Mouse (Mus musculus): ENCODE results near the gene Myh7. TPM values are rescaled to one million over a fixed set of nuclear protein-coding genes. Genes with fewer than 3 reads are reported as not detected.

Myh7 gene
- polyA plus RNA-seq, 1 experiment from 2014 or later, result 9.3 TPM

DNA sequence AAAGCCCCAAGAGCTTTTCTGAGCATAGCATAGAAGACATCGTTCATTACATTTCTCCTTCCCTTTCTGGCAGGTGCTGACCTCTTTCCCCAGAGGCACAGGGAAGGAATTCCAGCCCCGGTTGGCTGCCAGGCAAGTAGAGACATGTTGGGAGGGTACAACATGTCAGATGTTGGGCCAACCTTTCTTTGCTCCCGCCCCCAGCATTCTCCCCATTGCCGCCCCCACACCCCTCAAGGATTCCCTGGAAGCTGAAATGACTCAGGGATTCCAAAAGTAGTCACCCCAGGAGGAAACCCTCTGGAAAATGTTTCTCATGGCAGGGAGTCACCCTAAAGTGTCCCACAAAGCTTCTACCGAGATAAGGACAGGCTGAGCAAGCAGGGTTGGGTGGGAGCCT lies 64.6 kb downstream of the Myh7 start:
- no peak overlapping the region for H3K27ac ChIP-seq
- ATAC-seq (ENCODE audit: insufficient number of reproducible peaks, insufficient read depth, low FRiP score, low TSS enrichment, low read depth), result no peak
- WGBS, result 77% methylated on average over 5 of the region's 5 CpGs

DNA sequence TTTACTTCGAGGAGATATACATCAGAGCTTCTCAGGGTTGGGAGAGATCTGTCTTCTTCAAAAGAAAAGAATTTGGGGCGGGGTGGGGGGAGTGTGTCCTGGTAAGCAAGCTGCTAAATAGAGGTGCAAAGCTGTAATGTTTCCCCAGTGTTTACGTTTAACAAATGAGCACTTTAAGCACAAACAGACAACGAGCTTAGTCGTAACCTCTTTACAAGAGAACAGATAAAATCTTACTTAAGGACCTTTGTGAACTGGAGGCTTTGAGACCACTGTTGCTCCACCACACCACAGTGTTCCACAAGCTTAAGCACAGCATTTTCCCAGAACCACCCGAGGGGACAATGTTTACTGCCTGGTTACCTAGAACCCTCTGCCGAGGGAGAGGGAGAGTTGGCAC lies 67.1 kb downstream of the Myh7 start:
- H3K27me3 ChIP-seq, result no peaks in the 10 kb centered on the region
- peak overlapping the region; percentile 59 for H3K4me3 ChIP-seq (replicated peaks)
- ATAC-seq (ENCODE audit: insufficient number of reproducible peaks, insufficient read depth, low FRiP score, low TSS enrichment, low read depth), result no peak
- WGBS, result 6% methylated on average over 7 of the region's 7 CpGs
- peak overlapping the region; percentile 87 for H3K4me2 ChIP-seq
- H3K9me3 ChIP-seq, result peaks cover 3% of the 10 kb centered on the region
- H3K9ac ChIP-seq (replicated peaks), result peak overlapping the region; percentile 89
- peaks cover 9% of the 10 kb centered on the region for H3K36me3 ChIP-seq
- H3K4me1 ChIP-seq (replicated peaks), result peaks cover 50% of the 10 kb centered on the region
- H3K27ac ChIP-seq, result peak overlapping the region; percentile 100

More for the DNA sequence above, 64.6 kb downstream of the Myh7 start:
- H3K4me3 ChIP-seq (replicated peaks), result no peak overlapping the region
- H3K36me3 ChIP-seq, result no peaks in the 10 kb centered on the region
- no peak overlapping the region for H3K9ac ChIP-seq (replicated peaks)
- H3K27me3 ChIP-seq, result no peaks in the 10 kb centered on the region
- H3K9me3 ChIP-seq, result no peaks in the 10 kb centered on the region
- H3K4me1 ChIP-seq (replicated peaks), result peaks cover 40% of the 10 kb centered on the region
- H3K4me2 ChIP-seq, result no peak overlapping the region

GRCm38 (mm10) chr14:54926401-54927158 lies 67.8 kb downstream of the Myh7 start:
- H3K4me1 ChIP-seq (replicated peaks), result peaks cover 50% of the 10 kb centered on the region
- H3K4me2 ChIP-seq, result peak overlapping the region; percentile 87
- peak; percentile 91 for ATAC-seq (ENCODE audit: insufficient number of reproducible peaks, insufficient read depth, low FRiP score, low TSS enrichment, low read depth)
- 0% methylated on average over 47 of the region's 58 CpGs for WGBS
- peak overlapping the region; percentile 89 for H3K9ac ChIP-seq (replicated peaks)
- H3K27me3 ChIP-seq, result no peaks in the 10 kb centered on the region
- peaks cover 16% of the 10 kb centered on the region for H3K36me3 ChIP-seq
- H3K27ac ChIP-seq, result peak overlapping the region; percentile 100
- H3K9me3 ChIP-seq, result peaks cover 10% of the 10 kb centered on the region
- H3K4me3 ChIP-seq (replicated peaks), result peak overlapping the region; percentile 59

DNA sequence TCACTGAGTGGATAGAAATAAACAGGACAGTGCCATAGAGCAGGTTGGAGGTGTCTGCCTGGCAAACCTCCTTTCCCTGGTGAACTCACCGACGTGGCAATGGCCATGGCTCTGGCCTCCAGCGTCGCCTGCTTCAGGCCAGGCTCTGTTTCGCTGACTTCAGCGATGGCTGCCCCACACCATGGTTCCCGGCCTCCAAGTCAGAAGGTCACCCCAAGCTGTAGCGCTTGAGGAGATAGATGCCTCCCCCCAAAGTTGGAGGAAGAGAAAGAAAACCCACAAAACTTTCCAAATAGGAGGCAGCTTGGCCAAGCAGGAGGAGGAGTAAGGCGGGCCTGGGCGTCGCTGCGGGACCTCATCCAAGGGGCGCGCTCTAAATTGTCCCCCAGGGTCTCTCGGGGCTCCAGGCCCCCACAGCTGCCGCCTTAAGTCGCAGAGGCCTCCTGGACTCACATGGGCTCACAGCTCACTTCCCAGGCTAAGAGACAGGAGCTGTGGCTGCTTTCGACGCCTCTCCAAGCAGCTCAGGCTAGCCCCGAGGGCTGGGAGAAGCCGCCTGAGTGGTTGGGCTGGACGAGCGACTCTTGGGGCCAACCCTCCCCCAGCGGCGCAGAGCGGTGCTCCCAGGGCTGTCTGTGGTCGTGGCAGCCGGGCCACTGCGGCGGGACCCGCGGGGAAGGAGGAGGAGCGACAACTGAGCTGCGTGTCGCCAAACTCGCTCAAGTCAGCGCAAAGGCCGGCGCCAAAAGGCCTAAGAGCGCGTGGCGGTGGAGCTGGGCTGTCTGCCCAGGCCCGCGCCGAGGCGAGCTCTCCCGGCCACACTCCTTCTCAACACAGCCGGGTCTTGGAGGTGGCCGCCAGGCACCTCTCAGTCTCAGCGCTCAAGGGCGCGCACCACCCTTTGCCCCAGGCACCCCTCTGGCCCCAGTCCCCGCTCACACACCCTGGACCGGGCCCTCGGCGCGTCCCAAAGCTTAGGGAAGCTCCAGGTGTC lies 68.8 kb downstream of the Myh7 start, which contains the start of gene Efs:
Gene Efs, minus strand, starts transcription at position 778 of the 994 bp plus-strand sequence.
- Histone ChIP-seq H3K9me3 (peaks cover 19% of the 10 kb centered on the region), H3K27me3 (no peaks in the 10 kb centered on the region), H3K4me2 (peak within 1 kb of the TSS; percentile 87), H3K36me3 (peaks cover 25% of the 10 kb centered on the region), H3K4me1 (replicated peaks) (peaks cover 50% of the 10 kb centered on the region), H3K27ac (peak within 1 kb of the TSS; percentile 100), H3K9ac (replicated peaks) (peak within 1 kb of the TSS; percentile 89), H3K4me3 (replicated peaks) (peak within 1 kb of the TSS; percentile 59)
- peak; percentile 45 for ATAC-seq (ENCODE audit: insufficient number of reproducible peaks, insufficient read depth, low FRiP score, low TSS enrichment, low read depth)
- WGBS, result 1% methylated on average over 52 of the region's 57 CpGs

- peak; percentile 18; the same call in 1 of the 2 replicates for ATAC-seq (ENCODE audit: insufficient number of reproducible peaks, insufficient read depth, low FRiP score, low TSS enrichment, low read depth)
- peaks cover 46% of the 10 kb centered on the region for H3K4me1 ChIP-seq (replicated peaks)
- WGBS, result 7% methylated on average over 7 of the region's 7 CpGs
Measured at GRCm38 (mm10) chr14:54924641-54925348, 69.6 kb downstream of the Myh7 start.

More at GRCm38 (mm10) chr14:54924641-54925348, 69.6 kb downstream of the Myh7 start:
- peak overlapping the region; percentile 87 for H3K4me2 ChIP-seq
- H3K27me3 ChIP-seq, result no peaks in the 10 kb centered on the region
- peak overlapping the region; percentile 59 for H3K4me3 ChIP-seq (replicated peaks)
- H3K9ac ChIP-seq (replicated peaks), result peak overlapping the region; percentile 89
- peaks cover 34% of the 10 kb centered on the region for H3K36me3 ChIP-seq
- H3K27ac ChIP-seq, result peak overlapping the region; percentile 100
- H3K9me3 ChIP-seq, result peaks cover 20% of the 10 kb centered on the region

MicroRNAs within 50 kb of the gene (microRNA counts, 519-probe panel; counts per million panel counts)
- not detected for microRNA mmu-miR-208a
- microRNA mmu-miR-208b, result not detected

Small RNA genes within 50 kb of the gene (microRNA-seq; reads per million reads assigned to microRNA genes)
- gene Mir208a (9.8 reads per million, percentile 24 among the genes with 10 or more reads in this experiment), gene Mir208b (48.8 reads per million, percentile 44 among the genes with 10 or more reads in this experiment)

Other genes starting within 250 kb of the Myh7 start
- 0.56 and 1.1 TPM in 2 replicates for gene Slc7a8, start 212.7 kb downstream of the Myh7 start, polyA plus RNA-seq (2016; fragmentation: Nextera tagmentation; extraction: Ambion mirVana)
- not detected in 2 replicates for gene Rnf212b, start 180.5 kb downstream of the Myh7 start, polyA plus RNA-seq (2016; fragmentation: Nextera tagmentation; extraction: Ambion mirVana)
- 14.2 and 15.9 TPM in 2 replicates for gene Homez, start 123.7 kb downstream of the Myh7 start, polyA plus RNA-seq (2016; fragmentation: Nextera tagmentation; extraction: Ambion mirVana)
- 0.74 TPM in 1 of 2 replicates, not detected in the other for gene Ppp1r3e, start 117.1 kb downstream of the Myh7 start, polyA plus RNA-seq (2016; fragmentation: Nextera tagmentation; extraction: Ambion mirVana)
- 2.4 and 3.3 TPM in 2 replicates for gene Bcl2l2, start 111.2 kb downstream of the Myh7 start, polyA plus RNA-seq (2016; fragmentation: Nextera tagmentation; extraction: Ambion mirVana)
- not detected in 2 replicates for gene Gm20521, start 111.2 kb downstream of the Myh7 start, polyA plus RNA-seq (2016; fragmentation: Nextera tagmentation; extraction: Ambion mirVana)
- 183 and 200 TPM in 2 replicates for gene Pabpn1, start 102.1 kb downstream of the Myh7 start, polyA plus RNA-seq (2016; fragmentation: Nextera tagmentation; extraction: Ambion mirVana)
- gene Slc22a17, start 81.5 kb downstream of the Myh7 start, polyA plus RNA-seq (2016; fragmentation: Nextera tagmentation; extraction: Ambion mirVana), result 98.2 and 102 TPM in 2 replicates
- 44.5 and 52.7 TPM in 2 replicates for gene Efs, start 68.5 kb downstream of the Myh7 start, polyA plus RNA-seq (2016; fragmentation: Nextera tagmentation; extraction: Ambion mirVana)
- not detected in 2 replicates for gene Il25, start 61.9 kb downstream of the Myh7 start, polyA plus RNA-seq (2016; fragmentation: Nextera tagmentation; extraction: Ambion mirVana)
- 5.5 and 8.4 TPM in 2 replicates for gene Cmtm5, start 58.4 kb downstream of the Myh7 start, polyA plus RNA-seq (2016; fragmentation: Nextera tagmentation; extraction: Ambion mirVana)
- gene Myh6, start 27.7 kb downstream of the Myh7 start, polyA plus RNA-seq (2016; fragmentation: Nextera tagmentation; extraction: Ambion mirVana), result 1.8 and 3.3 TPM in 2 replicates
- gene Gm17428, start 17.7 kb downstream of the Myh7 start, polyA plus RNA-seq (2016; fragmentation: Nextera tagmentation; extraction: Ambion mirVana), result not detected in 2 replicates
- gene Ngdn, start 20.8 kb upstream of the Myh7 start, polyA plus RNA-seq (2016; fragmentation: Nextera tagmentation; extraction: Ambion mirVana), result 84.3 and 85.3 TPM in 2 replicates
- gene Zfhx2, start 97.7 kb upstream of the Myh7 start, polyA plus RNA-seq (2016; fragmentation: Nextera tagmentation; extraction: Ambion mirVana), result 6.9 and 7.0 TPM in 2 replicates
- 24.0 and 24.2 TPM in 2 replicates for gene Thtpa, start 100.2 kb upstream of the Myh7 start, polyA plus RNA-seq (2016; fragmentation: Nextera tagmentation; extraction: Ambion mirVana)
- gene Ap1g2, start 112.0 kb upstream of the Myh7 start, polyA plus RNA-seq (2016; fragmentation: Nextera tagmentation; extraction: Ambion mirVana), result 10.7 and 13.7 TPM in 2 replicates
- 0.69 and 0.78 TPM in 2 replicates for gene Jph4, start 122.3 kb upstream of the Myh7 start, polyA plus RNA-seq (2016; fragmentation: Nextera tagmentation; extraction: Ambion mirVana)
- 0.33 and 0.42 TPM in 2 replicates for gene Dhrs2, start 227.4 kb upstream of the Myh7 start, polyA plus RNA-seq (2016; fragmentation: Nextera tagmentation; extraction: Ambion mirVana)

Data from limb, embryonic 12.5 days (tissue).